Mouse (Mus musculus): Measurements from ENCODE around the gene Trit1. TPM values are rescaled to one million over a fixed set of nuclear protein-coding genes. Genes with fewer than 3 reads are reported as not detected.
"Not testable (repeated sequence)": the region's sequence is repeated elsewhere in the genome, so short reads cannot be mapped to it uniquely, and the experiment has no call there.

Gene Trit1
- total and polyA plus RNA-seq, 2 experiments from 2014 or later, result 16.2 to 17.3 TPM

- H3K36me3 ChIP-seq (ENCODE audit: insufficient read depth, low read length), result peaks cover 14% of the 10 kb centered on the region; the same call in 1 of the 2 replicates
- no peak for ATAC-seq (ENCODE audit: low FRiP score)
- no peaks in the 10 kb centered on the region for H3K27me3 ChIP-seq (ENCODE audit: insufficient read depth, low read length)
- peak overlapping the region; percentile 48 for H3K9ac ChIP-seq (replicated peaks; ENCODE audit: low read length, poor library complexity, severe bottlenecking)
- H3K9me3 ChIP-seq (ENCODE audit: low read length), result no peaks in the 10 kb centered on the region
- peak overlapping the region; percentile 86 for H3K4me2 ChIP-seq (ENCODE audit: low read depth, low read length, poor library complexity, severe bottlenecking)
- peak overlapping the region; percentile 80 for H3K4me3 ChIP-seq (ENCODE audit: low read depth, low read length)
- DNase-seq (ENCODE audit: low spot score), result peak; percentile 13
- H3K27ac ChIP-seq (ENCODE audit: low read depth, low read length), result peak overlapping the region; percentile 70
- TF ChIP-seq CTCF (IDR thresholded peaks at IDR 0.05), result no peak
- peaks cover 9% of the 10 kb centered on the region; the same call in 1 of the 2 replicates for H3K4me1 ChIP-seq (ENCODE audit: insufficient read depth, low read length)
- WGBS, result 1% methylated on average over 4 of the region's 4 CpGs
Observed at GRCm38 (mm10) chr4:122999263-122999691, 17.1 kb upstream of the Trit1 start.

- 23% methylated on average over 14 of the region's 14 CpGs for WGBS
- Histone ChIP-seq H3K9me3 (ENCODE audit: low read length) (no peaks in the 10 kb centered on the region), H3K27ac (ENCODE audit: low read depth, low read length) (peak overlapping the region; percentile 70; the same call in 1 of the 2 replicates), H3K36me3 (ENCODE audit: insufficient read depth, low read length) (peaks cover 14% of the 10 kb centered on the region; the same call in 1 of the 2 replicates), H3K4me1 (ENCODE audit: insufficient read depth, low read length) (peaks cover 9% of the 10 kb centered on the region; the same call in 1 of the 2 replicates), H3K4me2 (ENCODE audit: low read depth, low read length, poor library complexity, severe bottlenecking) (peak overlapping the region; percentile 86), H3K27me3 (ENCODE audit: insufficient read depth, low read length) (no peaks in the 10 kb centered on the region), H3K9ac (replicated peaks; ENCODE audit: low read length, poor library complexity, severe bottlenecking) (0 out of 2 replicates have a peak overlapping the region, but pooled peaks have one; percentile 48), H3K4me3 (ENCODE audit: low read depth, low read length) (peak overlapping the region; percentile 80; the same call in 1 of the 2 replicates)
- no peak for ATAC-seq (ENCODE audit: low FRiP score)
- no peak for DNase-seq (ENCODE audit: low spot score)
- no peak for TF ChIP-seq CTCF (IDR thresholded peaks at IDR 0.05)
Observed at GRCm38 (mm10) chr4:123000130-123000529, 16.3 kb upstream of the Trit1 start.

GRCm38 (mm10) chr4:123000617-123001342 is 15.6 kb upstream of the Trit1 start:
- 24% methylated on average over 17 of the region's 17 CpGs for WGBS
- Histone ChIP-seq H3K4me1 (ENCODE audit: insufficient read depth, low read length) (peaks cover 9% of the 10 kb centered on the region; the same call in 1 of the 2 replicates), H3K9me3 (ENCODE audit: low read length) (no peaks in the 10 kb centered on the region), H3K27me3 (ENCODE audit: insufficient read depth, low read length) (no peaks in the 10 kb centered on the region), H3K9ac (replicated peaks; ENCODE audit: low read length, poor library complexity, severe bottlenecking) (no peak overlapping the region; the same call in 1 of the 2 replicates), H3K4me2 (ENCODE audit: low read depth, low read length, poor library complexity, severe bottlenecking) (peak overlapping the region; percentile 86; the same call in 1 of the 2 replicates), H3K27ac (ENCODE audit: low read depth, low read length) (no peak overlapping the region), H3K4me3 (ENCODE audit: low read depth, low read length) (no peak overlapping the region), H3K36me3 (ENCODE audit: insufficient read depth, low read length) (peaks cover 14% of the 10 kb centered on the region; the same call in 1 of the 2 replicates)
- DNase-seq (ENCODE audit: low spot score) (peak; percentile 53), ATAC-seq (ENCODE audit: low FRiP score) (no peak)
- no peak for TF ChIP-seq CTCF (IDR thresholded peaks at IDR 0.05)

- Histone ChIP-seq H3K36me3 (ENCODE audit: insufficient read depth, low read length) (peaks cover 10% of the 10 kb centered on the region; the same call in 1 of the 2 replicates), H3K9me3 (ENCODE audit: low read length) (no peaks in the 10 kb centered on the region), H3K4me2 (ENCODE audit: low read depth, low read length, poor library complexity, severe bottlenecking) (no peak overlapping the region), H3K9ac (replicated peaks; ENCODE audit: low read length, poor library complexity, severe bottlenecking) (no peak overlapping the region), H3K27ac (ENCODE audit: low read depth, low read length) (no peak overlapping the region), H3K27me3 (ENCODE audit: insufficient read depth, low read length) (no peaks in the 10 kb centered on the region), H3K4me1 (ENCODE audit: insufficient read depth, low read length) (no peaks in the 10 kb centered on the region), H3K4me3 (ENCODE audit: low read depth, low read length) (no peak overlapping the region)
- 36% methylated on average over 15 of the region's 15 CpGs for WGBS
- no peak for ATAC-seq (ENCODE audit: low FRiP score)
- no peak for DNase-seq (ENCODE audit: low spot score)
- TF ChIP-seq CTCF (IDR thresholded peaks at IDR 0.05), result no peak
Observed at GRCm38 (mm10) chr4:123005054-123005966, 11.1 kb upstream of the Trit1 start.

- not testable (repeated sequence) for H3K9ac ChIP-seq (replicated peaks; ENCODE audit: low read length, poor library complexity, severe bottlenecking); DNase-seq (ENCODE audit: low spot score)
- WGBS, result 84% methylated on average over 4 of the region's 4 CpGs
Observed at GRCm38 (mm10) chr4:123012501-123012900, 3.9 kb upstream of the Trit1 start.

More at GRCm38 (mm10) chr4:123012501-123012900, 3.9 kb upstream of the Trit1 start:
- not testable (repeated sequence) for ATAC-seq (ENCODE audit: low FRiP score); H3K4me3 ChIP-seq (ENCODE audit: low read depth, low read length); H3K36me3 ChIP-seq (ENCODE audit: insufficient read depth, low read length); H3K9me3 ChIP-seq (ENCODE audit: low read length); H3K4me2 ChIP-seq (ENCODE audit: low read depth, low read length, poor library complexity, severe bottlenecking); H3K27me3 ChIP-seq (ENCODE audit: insufficient read depth, low read length)
- H3K27ac ChIP-seq (ENCODE audit: low read depth, low read length), result peak overlapping the region; percentile 97
- peaks cover 24% of the 10 kb centered on the region; the same call in 1 of the 2 replicates for H3K4me1 ChIP-seq (ENCODE audit: insufficient read depth, low read length)
